Mouse (Mus musculus) brain, adult 2 months (tissue): ENCODE data around the gene Pde7b.
A peak's percentile ranks its signal among the peaks of the same experiment; 100 is the strongest.

Experiments
- DNase-seq: peaks from one replicate; pipeline ENCODE4 v3.0.0; 2011; ENCODE audit warnings: low read depth, low spot score

Gene Pde7b

GRCm38 (mm10) chr10:20362450-20363118, 362.3 kb downstream of the Pde7b start:
- DNase-seq: peak; percentile 36

GRCm38 (mm10) chr10:20361542-20362449, 363.1 kb downstream of the Pde7b start:
- peak; percentile 69 for DNase-seq

- no peak for DNase-seq
Observed at GRCm38 (mm10) chr10:20348894-20349293, 376.0 kb downstream of the Pde7b start.
